Mouse (Mus musculus) testis, adult 2 months (tissue): Measurements from ENCODE around the gene Speer4e. TPM values are rescaled to one million over a fixed set of nuclear protein-coding genes. Genes with fewer than 3 reads are reported as not detected.

Experiments used
- polyA plus RNA-seq: library from polyadenylated mRNA; depleted of rRNA; stranded (reverse); fragments of >200 nt; gene quantifications from 2 replicates; pipeline ENCODE4 v1.2.3, GENCODE M21; 2012; rRNA removed

The Speer4e gene
- polyA plus RNA-seq, 1 experiment: 4.1 TPM

Other genes with a start within 250 kb of the Speer4e start
- 7.5 TPM in 2 replicates for gene Gm9758, start 23.5 kb downstream of the Speer4e start, polyA plus RNA-seq
- 8.7 and 13.0 TPM in 2 replicates for gene Gm10354, start 40.5 kb upstream of the Speer4e start, polyA plus RNA-seq
- 5.3 and 7.0 TPM in 2 replicates for gene Gm17019, start 94.6 kb upstream of the Speer4e start, polyA plus RNA-seq